Mouse (Mus musculus): ENCODE measurements around the gene Sema6c. TPM values are rescaled to one million over a fixed set of nuclear protein-coding genes. Genes with fewer than 3 reads are reported as not detected.
"Not testable (repeated sequence)": the region's sequence is repeated elsewhere in the genome, so short reads cannot be mapped to it uniquely, and the experiment has no call there.

Sema6c gene
- polyA plus RNA-seq, 1 experiment, result 8.5 TPM

DNA sequence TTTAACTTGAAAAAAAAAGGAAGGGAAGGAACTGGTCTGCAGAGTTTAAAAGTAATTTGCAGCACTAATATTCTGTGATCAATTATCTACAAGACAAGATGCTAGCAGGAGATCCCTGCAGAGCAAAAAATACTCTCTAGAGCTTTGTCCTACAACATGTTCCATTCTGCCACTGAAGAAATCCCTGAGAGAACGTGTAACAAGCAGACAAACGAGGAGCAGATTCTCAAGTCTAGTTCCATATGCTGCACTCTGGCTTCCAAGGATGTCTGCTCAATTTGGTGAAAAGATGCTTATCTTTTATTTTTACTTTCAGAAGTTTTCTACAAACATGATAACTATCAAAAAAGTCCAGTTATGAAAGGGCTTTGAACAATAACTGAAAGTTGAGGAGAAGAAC lies 40.3 kb downstream of the Sema6c start:
- H3K27ac ChIP-seq (ENCODE audit: insufficient read depth, low read depth, low read length), result peak overlapping the region; percentile 71
- peaks cover 15% of the 10 kb centered on the region; the same call in 1 of the 2 replicates for H3K4me1 ChIP-seq (ENCODE audit: control insufficient read depth, insufficient read depth, low read length)
- WGBS, result 36% methylated on average over 2 of the region's 2 CpGs
- H3K36me3 ChIP-seq (ENCODE audit: control insufficient read depth, insufficient read depth, low read length), result peaks cover 7% of the 10 kb centered on the region
- TF ChIP-seq POLR2A (IDR thresholded peaks at IDR 0.05; ENCODE audit: low read depth, low read length), result no peak
- no peak for TF ChIP-seq CTCF (conservative IDR thresholded peaks at IDR 0.05; ENCODE audit: insufficient read depth, insufficient read length, low read depth, low read length)
- H3K27me3 ChIP-seq (replicated peaks; ENCODE audit: control insufficient read depth, insufficient read depth, low read length), result no peaks in the 10 kb centered on the region
- no peak for DNase-seq
- no peak overlapping the region for H3K4me3 ChIP-seq (ENCODE audit: insufficient read depth, low read depth, low read length)

DNA sequence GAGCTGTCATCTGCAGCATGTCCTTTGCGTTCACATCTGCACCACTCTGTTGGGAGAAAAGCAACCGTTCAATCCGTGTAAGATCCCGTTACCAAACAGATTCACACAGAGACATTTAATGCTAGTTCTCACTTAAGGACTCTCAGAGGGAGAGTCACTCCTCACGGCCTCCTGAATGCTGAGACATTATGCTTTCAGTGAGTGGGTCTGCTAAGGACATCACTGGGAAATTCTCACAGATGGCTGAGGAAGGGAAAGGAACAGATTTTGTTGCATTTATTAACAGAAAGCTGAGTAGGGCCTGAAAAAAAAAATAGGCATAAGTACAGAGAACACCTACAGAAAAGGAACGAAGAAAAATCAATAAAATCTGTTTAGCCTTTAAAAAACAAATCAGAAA lies 43.6 kb downstream of the Sema6c start:
- no peaks in the 10 kb centered on the region for H3K27me3 ChIP-seq (replicated peaks; ENCODE audit: control insufficient read depth, insufficient read depth, low read length)
- H3K27ac ChIP-seq (ENCODE audit: insufficient read depth, low read depth, low read length), result no peak overlapping the region
- DNase-seq, result no peak
- peaks cover 5% of the 10 kb centered on the region for H3K36me3 ChIP-seq (ENCODE audit: control insufficient read depth, insufficient read depth, low read length)
- TF ChIP-seq POLR2A (IDR thresholded peaks at IDR 0.05; ENCODE audit: low read depth, low read length) (no peak), CTCF (conservative IDR thresholded peaks at IDR 0.05; ENCODE audit: insufficient read depth, insufficient read length, low read depth, low read length) (no peak)
- H3K4me1 ChIP-seq (ENCODE audit: control insufficient read depth, insufficient read depth, low read length), result peaks cover 11% of the 10 kb centered on the region; the same call in 1 of the 2 replicates
- WGBS, result 90% methylated on average over 6 of the region's 6 CpGs
- no peak overlapping the region for H3K4me3 ChIP-seq (ENCODE audit: insufficient read depth, low read depth, low read length)

DNA sequence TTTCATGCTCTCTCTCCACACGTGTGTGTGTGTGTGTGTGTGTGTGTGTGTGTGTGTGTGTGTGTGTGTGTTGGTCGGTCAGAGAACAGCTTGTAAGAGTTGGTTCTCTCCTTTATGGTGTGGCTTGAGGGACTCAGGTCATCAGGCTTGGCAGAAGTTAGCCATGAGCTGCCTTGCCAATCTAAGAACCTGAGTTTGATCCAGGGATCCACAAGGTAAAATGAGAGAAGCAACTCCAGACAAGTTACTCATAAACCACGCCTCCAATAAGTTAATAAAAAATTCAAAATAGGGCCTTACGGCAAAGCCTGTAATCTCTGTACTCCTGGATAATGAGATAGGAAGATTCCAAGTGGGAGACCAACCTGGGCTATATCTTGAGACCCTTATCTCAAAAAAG lies 48.0 kb downstream of the Sema6c start:
- TF ChIP-seq CTCF (conservative IDR thresholded peaks at IDR 0.05; ENCODE audit: insufficient read depth, insufficient read length, low read depth, low read length) (no peak), POLR2A (IDR thresholded peaks at IDR 0.05; ENCODE audit: low read depth, low read length) (no peak)
- 61% methylated on average over 4 of the region's 4 CpGs for WGBS
- peaks cover 3% of the 10 kb centered on the region; the same call in 1 of the 2 replicates for H3K4me1 ChIP-seq (ENCODE audit: control insufficient read depth, insufficient read depth, low read length)
- no peaks in the 10 kb centered on the region for H3K27me3 ChIP-seq (replicated peaks; ENCODE audit: control insufficient read depth, insufficient read depth, low read length)
- DNase-seq, result peak; percentile 61
- H3K27ac ChIP-seq (ENCODE audit: insufficient read depth, low read depth, low read length), result no peak overlapping the region
- no peak overlapping the region for H3K4me3 ChIP-seq (ENCODE audit: insufficient read depth, low read depth, low read length)
- H3K36me3 ChIP-seq (ENCODE audit: control insufficient read depth, insufficient read depth, low read length), result peaks cover 4% of the 10 kb centered on the region

DNA sequence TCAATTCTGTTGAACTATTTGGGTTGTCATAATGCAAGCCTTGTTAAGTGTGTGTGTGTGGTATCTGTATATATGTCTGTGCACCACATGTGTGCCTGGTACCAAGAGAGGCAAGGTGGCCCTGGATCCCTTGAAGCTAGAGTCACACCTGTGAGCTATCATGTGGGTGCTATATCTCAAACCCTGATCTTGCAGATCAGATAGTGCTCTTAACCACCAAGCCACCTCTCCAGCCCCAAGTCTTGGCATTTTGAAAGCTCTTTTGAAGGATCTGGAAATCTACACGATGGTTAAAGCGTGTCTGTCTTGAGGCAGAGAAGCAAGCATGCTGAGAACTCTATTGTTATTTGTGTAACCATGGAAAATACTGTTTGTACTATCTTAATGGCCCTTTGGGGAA lies 50.3 kb downstream of the Sema6c start:
- H3K4me1 ChIP-seq (ENCODE audit: control insufficient read depth, insufficient read depth, low read length), result peaks cover 3% of the 10 kb centered on the region; the same call in 1 of the 2 replicates
- DNase-seq, result no peak
- no peak overlapping the region for H3K27ac ChIP-seq (ENCODE audit: insufficient read depth, low read depth, low read length)
- 78% methylated on average over 2 of the region's 2 CpGs for WGBS
- H3K27me3 ChIP-seq (replicated peaks; ENCODE audit: control insufficient read depth, insufficient read depth, low read length), result no peaks in the 10 kb centered on the region
- TF ChIP-seq CTCF (conservative IDR thresholded peaks at IDR 0.05; ENCODE audit: insufficient read depth, insufficient read length, low read depth, low read length), result no peak
- TF ChIP-seq POLR2A (IDR thresholded peaks at IDR 0.05; ENCODE audit: low read depth, low read length), result no peak
- peaks cover 1% of the 10 kb centered on the region for H3K36me3 ChIP-seq (ENCODE audit: control insufficient read depth, insufficient read depth, low read length)
- no peak overlapping the region for H3K4me3 ChIP-seq (ENCODE audit: insufficient read depth, low read depth, low read length)

DNA sequence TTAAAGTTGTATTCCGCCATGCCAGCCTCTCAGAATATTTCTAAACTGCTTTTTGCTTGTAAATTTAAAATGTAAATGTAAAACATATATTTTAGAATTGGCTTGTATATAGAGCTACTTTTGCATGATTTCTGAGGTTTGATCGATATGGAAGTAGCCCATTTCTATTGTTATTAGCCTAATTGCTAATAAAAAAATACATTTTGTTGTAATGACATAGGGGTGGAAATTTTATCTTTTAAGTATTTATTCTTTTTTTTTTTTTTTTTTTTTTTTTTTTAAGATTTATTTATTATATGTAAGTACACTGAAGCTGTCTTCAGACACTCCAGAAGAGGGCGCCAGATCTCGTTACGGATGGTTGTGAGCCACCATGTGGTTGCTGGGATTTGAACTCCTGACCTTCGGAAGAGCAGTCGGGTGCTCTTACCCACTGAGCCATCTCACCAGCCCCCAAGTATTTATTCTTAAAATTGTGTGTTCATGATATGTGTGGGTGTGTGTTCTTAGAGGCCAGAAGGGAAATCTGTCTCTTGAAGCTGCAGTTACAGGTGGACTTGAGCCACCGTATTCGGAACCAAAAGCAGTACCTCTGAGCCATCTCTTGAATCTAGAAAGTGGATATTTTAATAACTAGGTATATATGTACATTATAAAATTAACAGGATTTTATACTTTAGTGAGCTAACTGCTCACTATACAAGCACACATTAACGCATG lies 52.8 kb downstream of the Sema6c start:
- DNase-seq; H3K27me3 ChIP-seq (replicated peaks; ENCODE audit: control insufficient read depth, insufficient read depth, low read length); H3K27ac ChIP-seq (ENCODE audit: insufficient read depth, low read depth, low read length); H3K36me3 ChIP-seq (ENCODE audit: control insufficient read depth, insufficient read depth, low read length); H3K4me1 ChIP-seq (ENCODE audit: control insufficient read depth, insufficient read depth, low read length); H3K4me3 ChIP-seq (ENCODE audit: insufficient read depth, low read depth, low read length): not testable (repeated sequence)
- WGBS, result 80% methylated on average over 9 of the region's 10 CpGs

DNA sequence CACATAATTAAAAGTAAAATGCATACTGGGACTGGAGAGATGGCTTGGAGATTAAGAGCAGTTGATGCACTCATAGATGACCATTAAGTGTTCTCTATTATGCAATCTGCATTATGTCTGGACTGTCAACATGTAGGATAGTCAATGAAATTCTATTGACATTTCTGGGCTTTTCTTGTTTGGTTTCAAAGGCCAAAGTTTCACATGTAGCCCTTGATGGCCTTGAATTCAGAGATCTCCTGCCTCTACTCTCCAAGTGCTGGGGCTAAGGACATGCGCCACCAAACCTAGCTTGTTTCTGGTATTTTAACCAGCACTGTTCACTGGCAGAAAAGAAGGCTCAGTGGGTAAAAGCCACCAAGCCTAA lies 53.3 kb downstream of the Sema6c start:
- H3K27ac ChIP-seq (ENCODE audit: insufficient read depth, low read depth, low read length), result no peak overlapping the region
- DNase-seq, result no peak
- 95% methylated on average over 1 of the region's 1 CpGs for WGBS

DNA sequence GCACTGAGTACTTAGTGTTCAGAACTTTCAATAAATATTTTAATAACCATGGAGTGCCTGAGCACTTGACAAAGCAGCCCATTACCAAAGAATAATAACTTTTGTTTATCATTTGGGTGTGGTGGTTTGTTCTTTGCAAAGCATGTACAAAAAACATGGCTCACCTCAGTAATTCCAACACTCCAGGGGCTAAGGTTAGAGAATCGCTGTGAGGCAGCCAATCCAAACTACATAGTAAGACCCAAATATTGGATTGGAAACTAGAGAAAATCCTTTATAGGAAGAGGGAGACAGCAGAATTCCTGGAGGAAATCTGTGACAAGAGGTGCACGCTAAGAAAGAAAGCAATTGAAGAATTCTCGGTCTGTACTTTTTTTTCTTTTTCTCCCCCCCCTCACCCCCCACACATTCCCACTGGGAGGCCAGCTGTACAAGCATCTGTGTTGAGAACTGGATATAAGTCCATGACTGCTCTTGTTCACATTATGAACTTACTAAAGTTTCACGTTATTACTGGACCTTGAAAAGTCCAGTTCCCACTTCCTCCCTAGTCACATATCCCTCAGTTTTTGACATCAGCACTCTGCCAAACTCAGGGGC lies 56.5 kb downstream of the Sema6c start:
- H3K27ac ChIP-seq (ENCODE audit: insufficient read depth, low read depth, low read length), result peak overlapping the region; percentile 77
- no peaks in the 10 kb centered on the region for H3K27me3 ChIP-seq (replicated peaks; ENCODE audit: control insufficient read depth, insufficient read depth, low read length)
- DNase-seq, result no peak
- H3K36me3 ChIP-seq (ENCODE audit: control insufficient read depth, insufficient read depth, low read length), result peaks cover 1% of the 10 kb centered on the region
- H3K4me3 ChIP-seq (ENCODE audit: insufficient read depth, low read depth, low read length), result peak overlapping the region; percentile 89
- no peaks in the 10 kb centered on the region for H3K4me1 ChIP-seq (ENCODE audit: control insufficient read depth, insufficient read depth, low read length)
- TF ChIP-seq CTCF (conservative IDR thresholded peaks at IDR 0.05; ENCODE audit: insufficient read depth, insufficient read length, low read depth, low read length) (no peak), POLR2A (IDR thresholded peaks at IDR 0.05; ENCODE audit: low read depth, low read length) (no peak)
- WGBS, result 7% methylated on average over 4 of the region's 4 CpGs

More for the DNA sequence above, 53.3 kb downstream of the Sema6c start:
- H3K27me3 ChIP-seq (replicated peaks; ENCODE audit: control insufficient read depth, insufficient read depth, low read length), result no peaks in the 10 kb centered on the region
- H3K4me1 ChIP-seq (ENCODE audit: control insufficient read depth, insufficient read depth, low read length), result no peaks in the 10 kb centered on the region; the same call in 1 of the 2 replicates
- no peak overlapping the region for H3K4me3 ChIP-seq (ENCODE audit: insufficient read depth, low read depth, low read length)
- TF ChIP-seq CTCF (conservative IDR thresholded peaks at IDR 0.05; ENCODE audit: insufficient read depth, insufficient read length, low read depth, low read length) (no peak), POLR2A (IDR thresholded peaks at IDR 0.05; ENCODE audit: low read depth, low read length) (no peak)
- H3K36me3 ChIP-seq (ENCODE audit: control insufficient read depth, insufficient read depth, low read length), result peaks cover 1% of the 10 kb centered on the region
